Mouse (Mus musculus) intestine, embryonic 14.5 days (tissue): ENCODE data around the gene Ranbp1. TPM values are rescaled to one million over a fixed set of nuclear protein-coding genes. Genes with fewer than 3 reads are reported as not detected.
A peak's percentile ranks its signal among the peaks of the same experiment; 100 is the strongest.

Source experiments
- ATAC-seq: fragments of 200-750 bp; cut with Nextera tagmentation; replicated peaks from 2 replicates; pipeline ENCODE4 v1.8.0; 2017; ENCODE audit warnings: low read depth, moderate number of reproducible peaks, moderate TSS enrichment, moderate library complexity; ENCODE audit not compliant: low FRiP score, low TSS enrichment
- DNase-seq: peaks from one replicate; pipeline ENCODE4 v3.0.0-alpha.2; 2018; ENCODE audit warnings: low spot score
- H3K27ac ChIP-seq: fragments of 300-500 bp; sonication (generic); 2 replicates; pipeline ENCODE4 v1.5.1; 2014; ENCODE audit warnings: low read depth, mild to moderate bottlenecking, control low read depth
- H3K27me3 ChIP-seq: fragments of 300-500 bp; sonication (generic); replicated peaks from 2 replicates; pipeline ENCODE4 v1.6.1; 2014; ENCODE audit warnings: low read length, control low read depth; ENCODE audit not compliant: control insufficient read depth, insufficient read depth
- H3K36me3 ChIP-seq: fragments of 300-500 bp; sonication (generic); 2 replicates; pipeline ENCODE4 v1.6.1; 2014; ENCODE audit warnings: low read length, control low read depth; ENCODE audit not compliant: control insufficient read depth, insufficient read depth
- H3K4me1 ChIP-seq: fragments of 300-500 bp; sonication (generic); replicated peaks from 2 replicates; pipeline ENCODE4 v1.6.1; 2014; ENCODE audit warnings: low read length, control low read depth, mixed read lengths; ENCODE audit not compliant: control insufficient read depth, insufficient read depth
- H3K4me2 ChIP-seq: fragments of 300-500 bp; sonication (generic); 2 replicates; pipeline ENCODE4 v1.6.1; 2014; ENCODE audit warnings: low read length
- H3K4me3 ChIP-seq: fragments of 300-500 bp; sonication (generic); 2 replicates; pipeline ENCODE4 v1.5.1; 2014; ENCODE audit warnings: low read depth, low read length, control low read depth, mixed read lengths
- H3K9ac ChIP-seq: fragments of 300-500 bp; sonication (generic); 2 replicates; pipeline ENCODE4 v1.6.1; 2014; ENCODE audit warnings: mild to moderate bottlenecking, low read length
- H3K9me3 ChIP-seq: fragments of 300-500 bp; sonication (generic); 2 replicates; pipeline ENCODE4 v1.6.1; 2016; ENCODE audit warnings: low read length, control low read depth; ENCODE audit not compliant: control insufficient read depth
- WGBS: fragments of 180-500 bp; shearing (Covaris S2); extraction: QIAGEN DNeasy Blood & Tissue Kit; methylation state at CpG from one replicate; pipeline ENCODE4 v1.1.7; 2014; 5-methylcytosine and 5-hydroxymethylcytosine counted together
- polyA plus RNA-seq: library from polyadenylated mRNA; unstranded; fragments of >200 nt; fragmentation: Nextera tagmentation; extraction: Ambion mirVana; gene quantifications from 2 replicates; pipeline ENCODE4 v1.2.1, GENCODE M21; 2014

The Ranbp1 gene
- polyA plus RNA-seq, 1 experiment from 2014 or later: 725 TPM

GRCm38 (mm10) chr16:18258221-18258620 lies 9.7 kb upstream of the Ranbp1 start, which contains the start of gene Gm49776:
Gm49776 (minus strand) TSS chr16:18258321.
- Histone ChIP-seq H3K4me1 (no peaks in the 10 kb centered on the region), H3K36me3 (peaks cover 96% of the 10 kb centered on the region)

GRCm38 (mm10) chr16:18253866-18254265 lies 5.3 kb upstream of the Ranbp1 start:
- H3K36me3 ChIP-seq: peaks cover 87% of the 10 kb centered on the region
- no peak overlapping the region for H3K4me3 ChIP-seq
- WGBS: 89% methylated on average over 1 of the region's 1 CpGs
- H3K27ac ChIP-seq: no peak overlapping the region
- H3K9ac ChIP-seq: no peak overlapping the region
- peaks cover 13% of the 10 kb centered on the region for H3K4me1 ChIP-seq
- H3K4me2 ChIP-seq: no peak overlapping the region
- DNase-seq (no peak), ATAC-seq (no peak)
- no peaks in the 10 kb centered on the region for H3K9me3 ChIP-seq
- no peaks in the 10 kb centered on the region for H3K27me3 ChIP-seq

More at GRCm38 (mm10) chr16:18258221-18258620, 9.7 kb upstream of the Ranbp1 start, which contains the start of gene Gm49776:
- H3K27me3 ChIP-seq: no peaks in the 10 kb centered on the region
- H3K9ac ChIP-seq: no peak within 1 kb of the TSS
- WGBS: 91% methylated on average over 2 of the region's 2 CpGs
- ATAC-seq (no peak), DNase-seq (no peak)
- H3K4me3 ChIP-seq: no peak within 1 kb of the TSS
- no peak within 1 kb of the TSS for H3K4me2 ChIP-seq
- no peaks in the 10 kb centered on the region for H3K9me3 ChIP-seq
- no peak within 1 kb of the TSS for H3K27ac ChIP-seq

GRCm38 (mm10) chr16:18252736-18253135 lies 4.2 kb upstream of the Ranbp1 start:
- H3K27ac ChIP-seq: no peak overlapping the region
- H3K9ac ChIP-seq: no peak overlapping the region
- peaks cover 13% of the 10 kb centered on the region for H3K4me1 ChIP-seq
- no peaks in the 10 kb centered on the region for H3K9me3 ChIP-seq
- WGBS: 86% methylated on average over 6 of the region's 6 CpGs
- peaks cover 77% of the 10 kb centered on the region for H3K36me3 ChIP-seq
- H3K4me2 ChIP-seq: no peak overlapping the region
- H3K4me3 ChIP-seq: no peak overlapping the region
- ATAC-seq: no peak
- H3K27me3 ChIP-seq: no peaks in the 10 kb centered on the region
- DNase-seq: no peak

GRCm38 (mm10) chr16:18250828-18251790 lies 2.6 kb upstream of the Ranbp1 start:
- peak overlapping the region; percentile 87 for H3K4me2 ChIP-seq
- peaks cover 69% of the 10 kb centered on the region for H3K36me3 ChIP-seq
- H3K9ac ChIP-seq: peak overlapping the region; percentile 23; the same call in 1 of the 2 replicates

GRCm38 (mm10) chr16:18250231-18250630 lies 1.7 kb upstream of the Ranbp1 start:
- Histone ChIP-seq H3K27me3 (no peaks in the 10 kb centered on the region), H3K36me3 (peaks cover 69% of the 10 kb centered on the region), H3K4me2 (peak overlapping the region; percentile 87), H3K4me3 (peak overlapping the region; percentile 80), H3K9me3 (no peaks in the 10 kb centered on the region), H3K9ac (peak overlapping the region; percentile 65), H3K4me1 (peaks cover 27% of the 10 kb centered on the region), H3K27ac (no peak overlapping the region)
- WGBS: 59% methylated on average over 4 of the region's 4 CpGs
- no peak for ATAC-seq
- DNase-seq: no peak

More at GRCm38 (mm10) chr16:18250828-18251790, 2.6 kb upstream of the Ranbp1 start:
- Histone ChIP-seq H3K4me1 (peaks cover 26% of the 10 kb centered on the region), H3K9me3 (no peaks in the 10 kb centered on the region), H3K27ac (no peak overlapping the region), H3K27me3 (no peaks in the 10 kb centered on the region), H3K4me3 (no peak overlapping the region)
- ATAC-seq: no peak
- no peak for DNase-seq
- 72% methylated on average over 10 of the region's 10 CpGs for WGBS

GRCm38 (mm10) chr16:18249364-18249967 lies 934 bp upstream of the Ranbp1 start:
- Histone ChIP-seq H3K36me3 (peaks cover 69% of the 10 kb centered on the region), H3K27ac (peak overlapping the region; percentile 91), H3K4me3 (peak overlapping the region; percentile 80), H3K9me3 (no peaks in the 10 kb centered on the region), H3K27me3 (no peaks in the 10 kb centered on the region), H3K4me2 (peak overlapping the region; percentile 87), H3K4me1 (peaks cover 27% of the 10 kb centered on the region), H3K9ac (peak overlapping the region; percentile 65)
- DNase-seq (peak; percentile 74), ATAC-seq (peak; percentile 14; the same call in 1 of the 2 replicates)
- WGBS: 2% methylated on average over 26 of the region's 27 CpGs

GRCm38 (mm10) chr16:18247521-18248399 lies 772 bp downstream of the Ranbp1 start:
- no peak for DNase-seq

GRCm38 (mm10) chr16:18241581-18241980 lies 7.0 kb downstream of the Ranbp1 start:
- H3K9me3 ChIP-seq: no peaks in the 10 kb centered on the region
- no peak overlapping the region for H3K9ac ChIP-seq
- H3K36me3 ChIP-seq: peaks cover 89% of the 10 kb centered on the region
- peaks cover 7% of the 10 kb centered on the region for H3K4me1 ChIP-seq
- DNase-seq: no peak
- no peak overlapping the region for H3K27ac ChIP-seq
- no peak overlapping the region for H3K4me2 ChIP-seq
- WGBS: 91% methylated on average over 10 of the region's 10 CpGs
- ATAC-seq: no peak
- H3K27me3 ChIP-seq: no peaks in the 10 kb centered on the region
- no peak overlapping the region for H3K4me3 ChIP-seq

More at GRCm38 (mm10) chr16:18247521-18248399, 772 bp downstream of the Ranbp1 start:
- H3K27ac ChIP-seq: peak overlapping the region; percentile 89
- H3K4me3 ChIP-seq: peak overlapping the region; percentile 80
- no peaks in the 10 kb centered on the region for H3K27me3 ChIP-seq
- peaks cover 27% of the 10 kb centered on the region for H3K4me1 ChIP-seq
- no peaks in the 10 kb centered on the region for H3K9me3 ChIP-seq
- WGBS: under 1% methylated on average over 33 of the region's 33 CpGs
- H3K4me2 ChIP-seq: peak overlapping the region; percentile 87
- peak overlapping the region; percentile 65 for H3K9ac ChIP-seq
- ATAC-seq: no peak
- peaks cover 69% of the 10 kb centered on the region for H3K36me3 ChIP-seq
